ENCODE assay signal across 9 mouse cellular contexts in the genomic region with DNA sequence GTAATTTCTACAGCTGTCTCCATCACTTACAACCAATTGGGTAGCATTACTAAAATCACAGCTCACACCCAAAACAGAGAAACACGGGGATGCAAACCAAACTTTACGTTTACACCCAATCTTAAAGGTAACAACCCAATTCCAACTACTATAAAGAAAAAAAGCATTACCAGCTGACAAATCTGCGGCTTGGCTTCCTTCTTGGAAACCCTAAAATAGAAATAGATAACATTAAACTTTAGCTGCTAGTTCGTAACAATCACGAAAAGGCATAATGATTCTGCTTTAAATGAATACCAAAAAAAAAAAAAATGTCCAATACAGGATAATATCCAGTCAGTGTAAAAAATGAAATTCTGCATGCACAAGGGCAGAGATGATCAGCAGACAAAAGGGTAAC. TPM values are rescaled to one million over a fixed set of nuclear protein-coding genes. Genes with fewer than 3 reads are reported as not detected.
A peak's percentile ranks its signal among the peaks of the same experiment; 100 is the strongest.
DNase-seq lines count a peak whose midpoint lies in the region; ATAC-seq and TF ChIP-seq lines count a peak whose summit lies in the region.
"Had no signal": no experiment of that assay in that cellular context is flagged by ENCODE, and none has a peak within 500 bp of the region (broad histone marks: within the 10 kb centered on the region; RNA-seq: fewer than 3 reads in every experiment).

No protein-coding gene starts in this region.

- H3K9ac ChIP-seq in heart, embryonic 11.5 days (ENCODE audit: low read depth, low read length): peak overlapping the region; percentile 74
- peak overlapping the region; percentile 95 for H3K9ac ChIP-seq in CH12.LX (ENCODE audit: insufficient read depth, low read depth)
- H3K9ac ChIP-seq in forebrain, embryonic 15.5 days (replicated peaks): peak overlapping the region; percentile 73
- H3K9ac ChIP-seq in liver, embryonic 15.5 days: peak overlapping the region; percentile 81

- ATAC-seq in heart, embryonic 11.5 days (replicated peaks; ENCODE audit: insufficient number of reproducible peaks, low FRiP score, low TSS enrichment): no peak
- ATAC-seq in forebrain, embryonic 15.5 days (replicated peaks): no peak
- no peak for ATAC-seq in liver, embryonic 15.5 days (ENCODE audit: insufficient read depth)

- no peaks in the 10 kb centered on the region for H3K9me3 ChIP-seq in heart, embryonic 11.5 days (replicated peaks; ENCODE audit: control insufficient read depth, low read length)
- no peaks in the 10 kb centered on the region for H3K9me3 ChIP-seq in CH12.LX (replicated peaks; ENCODE audit: low read length)
- H3K9me3 ChIP-seq in forebrain, embryonic 15.5 days: no peaks in the 10 kb centered on the region
- H3K9me3 ChIP-seq in liver, embryonic 15.5 days (replicated peaks): no peaks in the 10 kb centered on the region

- H3K4me3 ChIP-seq in heart, embryonic 11.5 days (ENCODE audit: low read depth, low read length): peak overlapping the region; percentile 90
- peak overlapping the region; percentile 85 to 100 (median 99) for H3K4me3 ChIP-seq in CH12.LX (replicated peaks in 1 of 3; ENCODE audit: low read depth in 2 of 3, low read length in 2 of 3, poor library complexity in 1 of 3)
- H3K4me3 ChIP-seq in forebrain, embryonic 15.5 days: peak overlapping the region; percentile 86
- peak overlapping the region; percentile 95 for H3K4me3 ChIP-seq in liver, embryonic 15.5 days (replicated peaks)

- dilution Hi-C loops in CH12.LX (cut with MboI; ENCODE audit: extremely low pct_ligation_motif_present, extremely low pct_unique_long_range_greater_than_20kb, low sequenced_read_pairs): no loop called here

- in situ Hi-C loops in CH12.LX (cut with MboI; ENCODE audit: low pct_ligation_motif_present, low pct_unique_long_range_greater_than_20kb, low sequenced_read_pairs): no loop called here

- H3K79me2 ChIP-seq in CH12.LX (replicated peaks; ENCODE audit: control insufficient read depth, extremely low read depth, insufficient read depth, poor library complexity, severe bottlenecking): peaks cover 40% of the 10 kb centered on the region

- H3K36me3 ChIP-seq in heart, embryonic 11.5 days (ENCODE audit: control insufficient read depth, insufficient read depth, low read length): peaks cover 4% of the 10 kb centered on the region
- H3K36me3 ChIP-seq in CH12.LX (replicated peaks in 1 of 2; ENCODE audit: control insufficient read depth in 1 of 2, insufficient read depth in 1 of 2, low read length in 1 of 2): peaks cover 24 to 31% of the 10 kb centered on the region in 2 experiments
- H3K36me3 ChIP-seq in forebrain, embryonic 15.5 days: peaks cover 25% of the 10 kb centered on the region
- H3K36me3 ChIP-seq in liver, embryonic 15.5 days (replicated peaks): peaks cover 27% of the 10 kb centered on the region

- H3K4me1 ChIP-seq in heart, embryonic 11.5 days (ENCODE audit: control insufficient read depth, insufficient read depth, low read length): peaks cover 4% of the 10 kb centered on the region; the same call in 1 of the 2 replicates
- peaks cover 7 to 27% of the 10 kb centered on the region in 2 experiments for H3K4me1 ChIP-seq in CH12.LX (ENCODE audit: control insufficient read depth in 1 of 2, insufficient read depth in 2 of 2)
- peaks cover 17% of the 10 kb centered on the region for H3K4me1 ChIP-seq in forebrain, embryonic 15.5 days
- peaks cover 28% of the 10 kb centered on the region for H3K4me1 ChIP-seq in liver, embryonic 15.5 days (replicated peaks)

- no peak for TF ChIP-seq RAD21 in CH12.LX (IDR thresholded peaks at IDR 0.05; ENCODE audit: low read depth, low read length)

- TF ChIP-seq EP300 in CH12.LX (IDR thresholded peaks at IDR 0.05; ENCODE audit: low read length): no peak

- TF ChIP-seq CTCF in CH12.LX (conservative IDR thresholded peaks at IDR 0.05 in 1 of 2, IDR thresholded peaks at IDR 0.05 in 1 of 2; ENCODE audit: low read depth in 2 of 2, low read length in 2 of 2): no peak

- no peak for DNase-seq in heart, postnatal 4 days
- no peak for DNase-seq in CH12.LX (ENCODE audit: extremely low read depth)
- no peak for DNase-seq in right cerebral cortex, postnatal 36 days (ENCODE audit: low spot score in 2 of 2)
- DNase-seq in gastrocnemius, postnatal 25 days: no peak
- no peak for DNase-seq in layer of hippocampus, postnatal 36 days

- no peak for TF ChIP-seq POLR2A in CH12.LX (IDR thresholded peaks at IDR 0.05; ENCODE audit: low read depth, low read length)

- peak overlapping the region; percentile 63 for H3K4me2 ChIP-seq in heart, embryonic 11.5 days
- H3K4me2 ChIP-seq in CH12.LX (ENCODE audit: insufficient read depth, low read depth, poor library complexity, severe bottlenecking): peak overlapping the region; percentile 96
- peak overlapping the region; percentile 51 for H3K4me2 ChIP-seq in forebrain, embryonic 15.5 days (replicated peaks)
- H3K4me2 ChIP-seq in liver, embryonic 15.5 days: peak overlapping the region; percentile 95

- H3K27me3 ChIP-seq in heart, embryonic 11.5 days (ENCODE audit: control insufficient read depth, insufficient read depth, low read length): no peaks in the 10 kb centered on the region
- no peaks in the 10 kb centered on the region for H3K27me3 ChIP-seq in CH12.LX (replicated peaks)
- no peaks in the 10 kb centered on the region for H3K27me3 ChIP-seq in forebrain, embryonic 15.5 days
- no peaks in the 10 kb centered on the region for H3K27me3 ChIP-seq in liver, embryonic 15.5 days

- 18% methylated on average over 5 of the region's 5 CpGs for WGBS in heart, embryonic 11.5 days (ENCODE audit: insufficient replicate concordance)
- WGBS in forebrain, embryonic 15.5 days: 33% methylated on average over 5 of the region's 5 CpGs
- WGBS in liver, embryonic 15.5 days (ENCODE audit: insufficient replicate concordance): 14% methylated on average over 5 of the region's 5 CpGs

- no peak overlapping the region for H3K27ac ChIP-seq in heart, embryonic 11.5 days (ENCODE audit: low read depth, low read length)
- no peak overlapping the region for H3K27ac ChIP-seq in CH12.LX (ENCODE audit: insufficient read depth, low read depth)
- H3K27ac ChIP-seq in forebrain, embryonic 15.5 days (replicated peaks): no peak overlapping the region
- 0 out of 2 replicates have a peak overlapping the region, but pooled peaks have one; percentile 38 for H3K27ac ChIP-seq in liver, embryonic 15.5 days (replicated peaks)

TF ChIP-seq in CH12.LX, 34 proteins besides CTCF, POLR2A, EP300 and RAD21:
- peak; percentile 44; the same call in 1 of the 2 replicates for TF ChIP-seq CHD1 (IDR thresholded peaks at IDR 0.05; ENCODE audit: low read depth, low read length)
- no peak for TF ChIP-seq MAFK (IDR thresholded peaks at IDR 0.05; ENCODE audit: insufficient replicate concordance, low read length)

RNA-seq across cellular contexts. Expression of a gene that starts 0.8 kb away (rescaled TPM):
- polyA plus RNA-seq in heart, embryonic 11.5 days (2014; fragmentation: Nextera tagmentation; extraction: Ambion mirVana): 5.6 and 6.9 TPM in 2 replicates
- 10 to 100 TPM; 10.2 to 11.8 TPM for total RNA-seq in heart, postnatal 4 days (2021)
- total RNA-seq in CH12.LX (2012; rRNA removed): 17.8 and 20.9 TPM in 2 replicates
- total RNA-seq in CH12.LX (2014; rRNA removed): 10.7 and 11.4 TPM in 2 replicates
- polyA plus RNA-seq in CH12.LX (2012; ENCODE audit: insufficient read length, low read depth): 34.9 and 39.7 TPM in 2 replicates
- polyA plus RNA-seq in forebrain, embryonic 15.5 days (2015; fragmentation: Nextera tagmentation; extraction: Ambion mirVana): 11.2 and 11.5 TPM in 2 replicates
- polyA plus RNA-seq in liver, embryonic 15.5 days (2015; fragmentation: Nextera tagmentation; extraction: Ambion mirVana): 1.8 and 2.7 TPM in 2 replicates
- total RNA-seq in gastrocnemius, postnatal 25 days (2021): 10 to 100 TPM in 1 of 2 experiments, 1 to 10 TPM in 1; 6.2 to 10.0 TPM
- total RNA-seq in layer of hippocampus, postnatal 36 days (2021): 10 to 100 TPM; 23.4 to 27.5 TPM

RNA-seq across cellular contexts. Expression of a gene that starts 23.6 kb away (rescaled TPM):
- 3.2 and 3.6 TPM in 2 replicates for polyA plus RNA-seq in heart, embryonic 11.5 days (2014; fragmentation: Nextera tagmentation; extraction: Ambion mirVana)
- total RNA-seq in heart, postnatal 4 days (2021): 1 to 10 TPM; 6.0 to 7.5 TPM
- total RNA-seq in CH12.LX (2012; rRNA removed) (9.7 and 13.0 TPM in 2 replicates), CH12.LX (2014; rRNA removed) (0.31 and 0.58 TPM in 2 replicates)
- 0.35 and 0.43 TPM in 2 replicates for polyA plus RNA-seq in CH12.LX (2012; ENCODE audit: insufficient read length, low read depth)
- polyA plus RNA-seq in forebrain, embryonic 15.5 days (2015; fragmentation: Nextera tagmentation; extraction: Ambion mirVana): 0.52 and 0.79 TPM in 2 replicates
- 2.4 and 2.6 TPM in 2 replicates for polyA plus RNA-seq in liver, embryonic 15.5 days (2015; fragmentation: Nextera tagmentation; extraction: Ambion mirVana)
- total RNA-seq in gastrocnemius, postnatal 25 days (2021): 1 to 10 TPM; 1.2 to 1.3 TPM
- total RNA-seq in layer of hippocampus, postnatal 36 days (2021): under 1 TPM; 0.42 to 0.96 TPM
- total RNA-seq: monocyte, adult 5-6 weeks had no signal

RNA-seq across cellular contexts. Expression of a gene that starts 38.5 kb away (rescaled TPM):
- 11.9 and 14.2 TPM in 2 replicates for polyA plus RNA-seq in heart, embryonic 11.5 days (2014; fragmentation: Nextera tagmentation; extraction: Ambion mirVana)
- 1 to 10 TPM; 5.3 to 7.8 TPM for total RNA-seq in heart, postnatal 4 days (2021)
- total RNA-seq in CH12.LX (2012; rRNA removed) (20.8 and 22.4 TPM in 2 replicates), CH12.LX (2014; rRNA removed) (18.6 and 19.4 TPM in 2 replicates)
- polyA plus RNA-seq in CH12.LX (2012; ENCODE audit: insufficient read length, low read depth): 6.5 and 9.1 TPM in 2 replicates
- 14.2 and 15.7 TPM in 2 replicates for polyA plus RNA-seq in forebrain, embryonic 15.5 days (2015; fragmentation: Nextera tagmentation; extraction: Ambion mirVana)
- 3.8 and 3.9 TPM in 2 replicates for polyA plus RNA-seq in liver, embryonic 15.5 days (2015; fragmentation: Nextera tagmentation; extraction: Ambion mirVana)
- 1 to 10 TPM; 2.3 to 3.1 TPM for total RNA-seq in gastrocnemius, postnatal 25 days (2021)
- 1 to 10 TPM; 4.4 to 5.6 TPM for total RNA-seq in layer of hippocampus, postnatal 36 days (2021)
